21 mouse cellular contexts compared by ENCODE assay signal in the genomic region with DNA sequence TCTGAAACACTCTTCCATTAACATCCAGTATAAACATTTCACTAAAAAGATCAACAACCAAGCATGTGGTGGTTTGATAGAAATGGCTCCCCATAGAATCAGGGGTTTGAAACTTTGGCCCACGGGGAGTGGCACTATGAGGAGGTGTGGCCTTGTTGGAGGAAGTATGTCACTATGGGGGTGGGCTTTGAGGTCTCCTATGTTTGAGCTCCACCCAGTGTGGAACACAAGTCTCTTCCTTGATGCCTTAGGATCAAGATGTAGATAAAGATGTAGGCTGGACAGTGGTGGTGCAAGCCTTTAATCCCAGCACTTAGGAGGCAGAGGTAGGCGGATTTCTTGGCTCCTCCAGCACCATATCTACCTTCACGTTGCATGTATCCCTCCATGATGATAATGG. TPM values are rescaled to one million over a fixed set of nuclear protein-coding genes. Genes with fewer than 3 reads are reported as not detected.
DNase-seq lines count a peak whose midpoint lies in the region; TF ChIP-seq lines count a peak whose summit lies in the region.
"Had no signal": no experiment of that assay in that cellular context is flagged by ENCODE, and none has a peak within 500 bp of the region (broad histone marks: within the 10 kb centered on the region; RNA-seq: fewer than 3 reads in every experiment).

No protein-coding gene starts in this region.

- peaks cover 32% of the 10 kb centered on the region for H3K36me3 ChIP-seq in E14TG2a.4 (ENCODE audit: insufficient read depth, low read length)
- H3K36me3 ChIP-seq in ES-Bruce4 (ENCODE audit: control insufficient read depth, insufficient read depth, low read length, poor library complexity, severe bottlenecking) = no peaks in the 10 kb centered on the region
- peaks cover 2% of the 10 kb centered on the region; the same call in 1 of the 2 replicates for H3K36me3 ChIP-seq in ES-E14 (ENCODE audit: control insufficient read depth, insufficient read depth, low read length, poor library complexity, severe bottlenecking)
- H3K36me3 ChIP-seq: embryonic facial prominence, embryonic 13.5 days; embryonic facial prominence, embryonic 15.5 days; forebrain, embryonic 10.5 days; forebrain, embryonic 12.5 days had no signal

- TF ChIP-seq CTCF in E14TG2a.4 (conservative IDR thresholded peaks at IDR 0.05; ENCODE audit: low read length) (no peak), ES-Bruce4 (IDR thresholded peaks at IDR 0.05; ENCODE audit: low read depth, low read length) (no peak)

- H3K4me3 ChIP-seq in E14TG2a.4 (replicated peaks; ENCODE audit: low read length) (peak overlapping the region; percentile 100), ES-Bruce4 (ENCODE audit: low read depth, low read length) (peak overlapping the region; percentile 74), ES-E14 (ENCODE audit: insufficient read depth in 1 of 2, low read depth in 1 of 2, low read length in 2 of 2, poor library complexity in 1 of 2, severe bottlenecking in 1 of 2) (peak overlapping the region; percentile 58 to 66)
- H3K4me3 ChIP-seq: embryonic facial prominence, embryonic 13.5 days; embryonic facial prominence, embryonic 15.5 days; erythroblast, embryonic 14.5 days; forebrain, embryonic 10.5 days; forebrain, embryonic 12.5 days had no signal

- DNase-seq in ES-E14 (ENCODE audit: low read depth, low spot score) = no peak
- DNase-seq in ZHBTc4 (ENCODE audit: low read depth, low spot score) = peak; percentile 79
- DNase-seq in cerebellum, postnatal 4 days (ENCODE audit: low spot score in 2 of 2) = no peak
- DNase-seq in cerebellum, postnatal 14 days = no peak
- DNase-seq in gastrocnemius, postnatal 25 days = no peak
- DNase-seq: adrenal gland, adult 2 months; adrenal gland, postnatal 10 days; adrenal gland, postnatal 25 days; cerebellum, adult 11 months; cerebellum, adult 18-20 months; cerebellum, adult 8-10 months; cerebellum, adult 9-11 months; cerebellum, postnatal 25 days; embryo, embryonic 11 days had no signal

- TF ChIP-seq POLR2A in ES-Bruce4 (IDR thresholded peaks at IDR 0.05; ENCODE audit: insufficient read depth, low read length) = peak; percentile 54

- TF ChIP-seq EP300 in ES-Bruce4 (IDR thresholded peaks at IDR 0.05; ENCODE audit: insufficient read depth, low read depth, low read length) = no peak

- H3K9ac ChIP-seq in ES-Bruce4 (ENCODE audit: low read depth, poor library complexity, severe bottlenecking) = peak overlapping the region; percentile 52; the same call in 1 of the 2 replicates
- peak overlapping the region; percentile 73 for H3K9ac ChIP-seq in ES-E14 (ENCODE audit: insufficient read depth, low read depth, low read length, poor library complexity, severe bottlenecking)
- H3K9ac ChIP-seq: embryonic facial prominence, embryonic 13.5 days; embryonic facial prominence, embryonic 15.5 days; forebrain, embryonic 12.5 days had no signal

- H3K4me1 ChIP-seq in E14TG2a.4 (replicated peaks; ENCODE audit: low read depth, low read length) = peaks cover 70% of the 10 kb centered on the region
- H3K4me1 ChIP-seq in ES-Bruce4 (ENCODE audit: control insufficient read depth, insufficient read depth, low read length) = peaks cover 7% of the 10 kb centered on the region
- H3K4me1 ChIP-seq in ES-E14 (ENCODE audit: control insufficient read depth in 2 of 2, insufficient read depth in 2 of 2, low read length in 2 of 2, poor library complexity in 1 of 2) = peaks cover 5 to 19% of the 10 kb centered on the region in 2 experiments; a peak in 2 of 4 replicates

- no peaks in the 10 kb centered on the region for H3K9me3 ChIP-seq in E14TG2a.4 (ENCODE audit: low read length)
- H3K9me3 ChIP-seq in ES-Bruce4 (replicated peaks; ENCODE audit: control insufficient read depth, insufficient read depth, low read length, poor library complexity, severe bottlenecking) = no peaks in the 10 kb centered on the region
- H3K9me3 ChIP-seq in ES-E14 (ENCODE audit: control insufficient read depth, insufficient read depth, low read depth, low read length) = no peaks in the 10 kb centered on the region
- H3K9me3 ChIP-seq: embryonic facial prominence, embryonic 15.5 days had no signal

- in situ Hi-C loops in ES-E14 (cut with MboI; ENCODE audit: low sequenced_read_pairs in 2 of 2, unreplicated experiment in 2 of 2) = no loop called here

- H3K27ac ChIP-seq in ES-Bruce4 (ENCODE audit: insufficient read depth, low read length) (peak overlapping the region; percentile 100), ES-E14 (ENCODE audit: insufficient read depth, low read depth, low read length, poor library complexity, severe bottlenecking) (peak overlapping the region; percentile 98)
- H3K27ac ChIP-seq: embryonic facial prominence, embryonic 13.5 days; embryonic facial prominence, embryonic 15.5 days; forebrain, embryonic 10.5 days; forebrain, embryonic 12.5 days had no signal

- H3K27me3 ChIP-seq in E14TG2a.4 (ENCODE audit: insufficient read depth, low read length) (no peaks in the 10 kb centered on the region), ES-Bruce4 (ENCODE audit: control insufficient read depth, insufficient read depth, low read length, poor library complexity, severe bottlenecking) (no peaks in the 10 kb centered on the region)
- H3K27me3 ChIP-seq: embryonic facial prominence, embryonic 13.5 days; embryonic facial prominence, embryonic 15.5 days; forebrain, embryonic 12.5 days had no signal

TF ChIP-seq in ES-E14, 5 proteins besides CTCF, POLR2A, EP300 and RAD21:
- TF ChIP-seq ZC3H11A (IDR thresholded peaks at IDR 0.05; ENCODE audit: borderline replicate concordance, low read depth, low read length) = no peak
- no peak for TF ChIP-seq CHD2 (IDR thresholded peaks at IDR 0.05; ENCODE audit: low read depth, low read length)
- no peak for TF ChIP-seq ZNF384 (IDR thresholded peaks at IDR 0.05; ENCODE audit: low read depth, low read length)
- no peak for TF ChIP-seq MAFK (IDR thresholded peaks at IDR 0.05; ENCODE audit: insufficient read depth, low read depth, low read length)
- TF ChIP-seq HCFC1 (IDR thresholded peaks at IDR 0.05; ENCODE audit: borderline replicate concordance, insufficient read depth, low read length) = no peak
TF ChIP-seq in ES-E14: peak in this region for 0.

RNA-seq across cellular contexts. Expression of a gene that starts 5.4 kb away (rescaled TPM):
- polyA plus RNA-seq in ES-Bruce4 (2011; ENCODE audit: insufficient read depth, insufficient read length, low read depth, missing spikeins) = 35.9 and 37.7 TPM in 2 replicates
- total RNA-seq in ES-E14 (2012; rRNA removed) = 54.4 and 57.3 TPM in 2 replicates
- 1 to 10 TPM; 6.1 to 6.3 TPM for total RNA-seq in gastrocnemius, postnatal 25 days (2021)
